16 mouse cellular contexts compared by ENCODE assay signal in genomic region chr2:49751544-49752210, GRCm38 (mm10). TPM values are rescaled to one million over a fixed set of nuclear protein-coding genes. Genes with fewer than 3 reads are reported as not detected.
DNase-seq lines count a peak whose midpoint lies in the region; ATAC-seq and TF ChIP-seq lines count a peak whose summit lies in the region.
"Had no signal": no experiment of that assay in that cellular context is flagged by ENCODE, and none has a peak within 500 bp of the region (broad histone marks: within the 10 kb centered on the region; RNA-seq: fewer than 3 reads in every experiment).

No protein-coding gene starts in this region.

- ATAC-seq in hindbrain, embryonic 14.5 days (ENCODE audit: low FRiP score), result no peak
- ATAC-seq in hindbrain, embryonic 12.5 days (ENCODE audit: low FRiP score), result no peak
- no peak for ATAC-seq in limb, embryonic 11.5 days (ENCODE audit: insufficient number of reproducible peaks, low FRiP score, low TSS enrichment, low read depth)
- 0 out of 2 replicates have a peak, but pooled peaks have one; percentile 28 for ATAC-seq in midbrain, embryonic 15.5 days (replicated peaks)
- ATAC-seq: intestine, postnatal 0 days had no signal

- H3K9ac ChIP-seq in hindbrain, embryonic 14.5 days, result no peak overlapping the region
- no peak overlapping the region for H3K9ac ChIP-seq in hindbrain, embryonic 12.5 days
- H3K9ac ChIP-seq in limb, embryonic 11.5 days (ENCODE audit: low read length), result no peak overlapping the region
- no peak overlapping the region for H3K9ac ChIP-seq in midbrain, embryonic 15.5 days
- H3K9ac ChIP-seq: embryonic facial prominence, embryonic 13.5 days; kidney, embryonic 15.5 days; liver, embryonic 14.5 days; lung, embryonic 15.5 days had no signal

- no peak for TF ChIP-seq CTCF in brain, embryonic 14.5 days (IDR thresholded peaks at IDR 0.05; ENCODE audit: borderline replicate concordance, extremely low read depth, insufficient read depth, insufficient read length)

- H3K27me3 ChIP-seq in hindbrain, embryonic 14.5 days (ENCODE audit: control insufficient read depth, insufficient read depth, low read length), result no peaks in the 10 kb centered on the region
- no peaks in the 10 kb centered on the region for H3K27me3 ChIP-seq in hindbrain, embryonic 12.5 days
- H3K27me3 ChIP-seq in limb, embryonic 11.5 days (ENCODE audit: control insufficient read depth, insufficient read depth, low read length), result no peaks in the 10 kb centered on the region
- no peaks in the 10 kb centered on the region for H3K27me3 ChIP-seq in limb, embryonic 10.5 days (ENCODE audit: low read depth, poor library complexity, severe bottlenecking)
- H3K27me3 ChIP-seq in midbrain, embryonic 15.5 days (replicated peaks), result no peaks in the 10 kb centered on the region
- H3K27me3 ChIP-seq: embryonic facial prominence, embryonic 13.5 days; kidney, embryonic 15.5 days; lung, embryonic 15.5 days had no signal

- H3K4me2 ChIP-seq in hindbrain, embryonic 14.5 days (replicated peaks), result no peak overlapping the region
- H3K4me2 ChIP-seq in hindbrain, embryonic 12.5 days (replicated peaks), result no peak overlapping the region
- no peak overlapping the region for H3K4me2 ChIP-seq in limb, embryonic 11.5 days (ENCODE audit: low read depth, severe bottlenecking)
- no peak overlapping the region for H3K4me2 ChIP-seq in midbrain, embryonic 15.5 days
- H3K4me2 ChIP-seq: embryonic facial prominence, embryonic 13.5 days; kidney, embryonic 15.5 days; lung, embryonic 15.5 days had no signal

- peaks cover 92% of the 10 kb centered on the region for H3K36me3 ChIP-seq in hindbrain, embryonic 14.5 days (replicated peaks; ENCODE audit: control insufficient read depth, insufficient read depth)
- H3K36me3 ChIP-seq in hindbrain, embryonic 12.5 days, result peaks cover 76% of the 10 kb centered on the region
- H3K36me3 ChIP-seq in limb, embryonic 11.5 days (ENCODE audit: control insufficient read depth, insufficient read depth, low read length), result peaks cover 3% of the 10 kb centered on the region
- peaks cover 70% of the 10 kb centered on the region for H3K36me3 ChIP-seq in limb, embryonic 10.5 days
- peaks cover 36% of the 10 kb centered on the region; the same call in 1 of the 2 replicates for H3K36me3 ChIP-seq in midbrain, embryonic 15.5 days (replicated peaks)
- H3K36me3 ChIP-seq: lung, embryonic 15.5 days had no signal

- no peaks in the 10 kb centered on the region for H3K9me3 ChIP-seq in hindbrain, embryonic 14.5 days (ENCODE audit: control insufficient read depth, low read length)
- no peaks in the 10 kb centered on the region for H3K9me3 ChIP-seq in hindbrain, embryonic 12.5 days (replicated peaks)
- no peaks in the 10 kb centered on the region for H3K9me3 ChIP-seq in limb, embryonic 11.5 days (ENCODE audit: control insufficient read depth, low read length)
- no peaks in the 10 kb centered on the region for H3K9me3 ChIP-seq in limb, embryonic 10.5 days (replicated peaks)
- H3K9me3 ChIP-seq in midbrain, embryonic 15.5 days, result no peaks in the 10 kb centered on the region
- H3K9me3 ChIP-seq: embryonic facial prominence, embryonic 13.5 days; kidney, embryonic 15.5 days; lung, embryonic 15.5 days had no signal

- H3K27ac ChIP-seq in hindbrain, embryonic 14.5 days, result 0 out of 2 replicates have a peak overlapping the region, but pooled peaks have one; percentile 10
- H3K27ac ChIP-seq in hindbrain, embryonic 12.5 days, result no peak overlapping the region
- no peak overlapping the region for H3K27ac ChIP-seq in limb, embryonic 11.5 days (replicated peaks; ENCODE audit: low read depth, low read length)
- H3K27ac ChIP-seq in limb, embryonic 10.5 days, result no peak overlapping the region
- H3K27ac ChIP-seq in midbrain, embryonic 15.5 days, result peak overlapping the region; percentile 59
- H3K27ac ChIP-seq: embryonic facial prominence, embryonic 13.5 days; kidney, embryonic 15.5 days; liver, embryonic 14.5 days; lung, embryonic 15.5 days had no signal

- DNase-seq in hindbrain, embryonic 14.5 days (ENCODE audit: low spot score), result no peak
- peak; percentile 19 for DNase-seq in limb, embryonic 11.5 days (ENCODE audit: low spot score)
- no peak for DNase-seq in limb, embryonic 10.5 days (ENCODE audit: low spot score)
- peak; percentile 63 for DNase-seq in brain, embryonic 14.5 days (ENCODE audit: low read depth)
- no peak for DNase-seq in embryo, embryonic 9.5 days (ENCODE audit: extremely low spot score)
- DNase-seq: adrenal gland, adult 8-10 months; lung, postnatal 4 days; retina, postnatal 1 day; thymus, postnatal 25 days had no signal

- no peak for TF ChIP-seq POLR2A in brain, embryonic 14.5 days (IDR thresholded peaks at IDR 0.05; ENCODE audit: borderline replicate concordance, extremely low read depth, insufficient read depth, insufficient read length, poor library complexity, severe bottlenecking)

- H3K4me3 ChIP-seq in hindbrain, embryonic 14.5 days (replicated peaks; ENCODE audit: low read length), result no peak overlapping the region
- H3K4me3 ChIP-seq in hindbrain, embryonic 12.5 days, result no peak overlapping the region
- H3K4me3 ChIP-seq in limb, embryonic 11.5 days (ENCODE audit: low read depth, low read length), result no peak overlapping the region
- H3K4me3 ChIP-seq in limb, embryonic 10.5 days, result no peak overlapping the region
- H3K4me3 ChIP-seq in midbrain, embryonic 15.5 days, result no peak overlapping the region
- H3K4me3 ChIP-seq: embryonic facial prominence, embryonic 13.5 days; kidney, embryonic 15.5 days; lung, embryonic 15.5 days had no signal

- 79% methylated on average over 10 of the region's 10 CpGs for WGBS in hindbrain, embryonic 14.5 days
- 86% methylated on average over 10 of the region's 10 CpGs for WGBS in hindbrain, embryonic 12.5 days
- WGBS in limb, embryonic 11.5 days, result 88% methylated on average over 10 of the region's 10 CpGs
- WGBS in limb, embryonic 10.5 days, result 87% methylated on average over 10 of the region's 10 CpGs
- WGBS in midbrain, embryonic 15.5 days, result 58% methylated on average over 10 of the region's 10 CpGs

- H3K4me1 ChIP-seq in hindbrain, embryonic 14.5 days (replicated peaks; ENCODE audit: control insufficient read depth, insufficient read depth, low read length), result peaks cover 4% of the 10 kb centered on the region; the same call in 1 of the 2 replicates
- 0 out of 2 replicates have a peak, but pooled peaks cover 2% of the 10 kb centered on the region for H3K4me1 ChIP-seq in hindbrain, embryonic 12.5 days
- H3K4me1 ChIP-seq in limb, embryonic 11.5 days (ENCODE audit: control insufficient read depth, insufficient read depth, low read length), result 0 out of 2 replicates have a peak, but pooled peaks cover 2% of the 10 kb centered on the region
- peaks cover 16% of the 10 kb centered on the region for H3K4me1 ChIP-seq in limb, embryonic 10.5 days
- H3K4me1 ChIP-seq in midbrain, embryonic 15.5 days, result peaks cover 18% of the 10 kb centered on the region
- H3K4me1 ChIP-seq: lung, embryonic 15.5 days had no signal

RNA-seq across cellular contexts. Expression of gene Lypd6b, which starts 35.8 kb away (rescaled TPM):
- 14.6 and 16.7 TPM in 2 replicates for polyA plus RNA-seq in hindbrain, embryonic 14.5 days (2014; fragmentation: Nextera tagmentation; extraction: Ambion mirVana)
- 1.7 and 2.6 TPM in 2 replicates for polyA plus RNA-seq in hindbrain, embryonic 12.5 days (2016; fragmentation: Nextera tagmentation; extraction: Ambion mirVana)
- polyA plus RNA-seq in limb, embryonic 11.5 days (2014; fragmentation: Nextera tagmentation; extraction: Ambion mirVana), result 6.1 and 6.6 TPM in 2 replicates
- polyA plus RNA-seq in limb, embryonic 10.5 days (2016; fragmentation: Nextera tagmentation; extraction: Ambion mirVana), result 3.8 and 3.9 TPM in 2 replicates
- polyA plus RNA-seq in brain, embryonic 14.5 days (2012; rRNA removed), result 5.4 and 6.2 TPM in 2 replicates
- 12.6 and 13.7 TPM in 2 replicates for polyA plus RNA-seq in midbrain, embryonic 15.5 days (2015; fragmentation: Nextera tagmentation; extraction: Ambion mirVana)

Comparison
In these comparisons a context has a peak if more than half of its experiments do, and no peak if none do; other contexts are left out.
1. DNase-seq: peak in limb, embryonic 11.5 days (single experiment) and brain, embryonic 14.5 days (single experiment); none in hindbrain, embryonic 14.5 days (single experiment), limb, embryonic 10.5 days (single experiment) and embryo, embryonic 9.5 days (single experiment).
2. H3K27ac ChIP-seq: peak in hindbrain, embryonic 14.5 days (single experiment) and midbrain, embryonic 15.5 days (single experiment); none in hindbrain, embryonic 12.5 days (single experiment), limb, embryonic 11.5 days (single experiment) and limb, embryonic 10.5 days (single experiment).